ENCODE assay signal across 9 mouse cellular contexts in genomic region chr2:172248106-172248764, GRCm38 (mm10). TPM values are rescaled to one million over a fixed set of nuclear protein-coding genes. Genes with fewer than 3 reads are reported as not detected.
DNase-seq lines count a peak whose midpoint lies in the region; ATAC-seq and TF ChIP-seq lines count a peak whose summit lies in the region.
"Had no signal": no experiment of that assay in that cellular context is flagged by ENCODE, and none has a peak within 500 bp of the region (broad histone marks: within the 10 kb centered on the region; RNA-seq: fewer than 3 reads in every experiment).

Gene Mc3r (plus strand): TSS chr2:172248492.

- H3K36me3 ChIP-seq in heart, postnatal 0 days (replicated peaks; ENCODE audit: control insufficient read depth, insufficient read depth, low read length), result no peaks in the 10 kb centered on the region
- no peaks in the 10 kb centered on the region for H3K36me3 ChIP-seq in stomach, postnatal 0 days (ENCODE audit: control insufficient read depth, insufficient read depth, low read length)

- H3K4me1 ChIP-seq in heart, postnatal 0 days (ENCODE audit: control insufficient read depth, insufficient read depth), result no peaks in the 10 kb centered on the region
- no peaks in the 10 kb centered on the region for H3K4me1 ChIP-seq in stomach, postnatal 0 days (replicated peaks; ENCODE audit: control insufficient read depth, insufficient read depth)

- no peak within 1 kb of the TSS for H3K9ac ChIP-seq in heart, postnatal 0 days (replicated peaks; ENCODE audit: low read depth, low read length)
- H3K9ac ChIP-seq in stomach, postnatal 0 days (ENCODE audit: low read length), result no peak within 1 kb of the TSS

- TF ChIP-seq EP300 in heart, postnatal 0 days (IDR thresholded peaks at IDR 0.05; ENCODE audit: low read depth), result no peak
- no peak for TF ChIP-seq EP300 in stomach, postnatal 0 days (optimal IDR thresholded peaks at IDR 0.05)

- no peak within 1 kb of the TSS for H3K27ac ChIP-seq in heart, postnatal 0 days (ENCODE audit: low read depth)
- no peak within 1 kb of the TSS for H3K27ac ChIP-seq in left cerebral cortex, adult 2 months
- no peak within 1 kb of the TSS for H3K27ac ChIP-seq in stomach, postnatal 0 days (replicated peaks)

- 11% methylated on average over 22 of the region's 22 CpGs for WGBS in heart, postnatal 0 days
- WGBS in stomach, postnatal 0 days, result 12% methylated on average over 22 of the region's 22 CpGs

- ATAC-seq in cerebellum, adult (ENCODE audit: insufficient number of reproducible peaks, low FRiP score, low TSS enrichment), result 0 out of 2 replicates have a peak, but pooled peaks have one; percentile 27
- ATAC-seq in heart, postnatal 0 days (ENCODE audit: insufficient read depth, low read depth), result no peak
- no peak for ATAC-seq in stomach, postnatal 0 days (ENCODE audit: low FRiP score, low TSS enrichment)

- H3K27me3 ChIP-seq in heart, postnatal 0 days (ENCODE audit: control insufficient read depth, insufficient read depth, low read length), result peaks cover 33% of the 10 kb centered on the region
- H3K27me3 ChIP-seq in stomach, postnatal 0 days (ENCODE audit: control insufficient read depth, insufficient read depth, low read length), result no peaks in the 10 kb centered on the region

- H3K4me2 ChIP-seq in heart, postnatal 0 days (ENCODE audit: low read depth, low read length), result no peak within 1 kb of the TSS
- H3K4me2 ChIP-seq in stomach, postnatal 0 days (replicated peaks; ENCODE audit: low read depth), result no peak within 1 kb of the TSS

- intact Hi-C loops in left cerebral cortex, adult 2 months (cut with DNase I), result loop anchor here (1.0 kb wide), 1 partner anchor 81 kb away; no protein-coding TSS in a partner anchor

- peak; percentile 23; the same call in 1 of the 2 replicates for TF ChIP-seq CTCF in heart, postnatal 0 days (IDR thresholded peaks at IDR 0.05; ENCODE audit: low read depth)
- TF ChIP-seq CTCF in left cerebral cortex, adult 2 months (IDR thresholded peaks at IDR 0.05), result peak; percentile 63
- TF ChIP-seq CTCF in stomach, postnatal 0 days (IDR thresholded peaks at IDR 0.05; ENCODE audit: low read depth), result peak; percentile 64

- DNase-seq in cerebellum, adult 9-11 months, result no peak
- DNase-seq in adrenal gland, adult 18-20 months (ENCODE audit: low spot score in 2 of 2), result peak; percentile 60 to 62
- peak; percentile 82 for DNase-seq in embryo, embryonic 10.5 days (ENCODE audit: low spot score)
- DNase-seq in heart, postnatal 0 days (ENCODE audit: low spot score), result no peak
- DNase-seq in left cerebral cortex, adult 2 months (ENCODE audit: extremely low spot score in 1 of 2, low spot score in 2 of 2), result peak; percentile 59 to 66
- peak; percentile 77 for DNase-seq in mesoderm, embryonic 11.5 days (ENCODE audit: low read depth, low spot score)
- DNase-seq in stomach, postnatal 0 days (ENCODE audit: low spot score), result peak; percentile 53

- no peak within 1 kb of the TSS for H3K4me3 ChIP-seq in heart, postnatal 0 days (ENCODE audit: low read depth, low read length)
- H3K4me3 ChIP-seq in left cerebral cortex, adult 2 months, result no peak within 1 kb of the TSS
- H3K4me3 ChIP-seq in stomach, postnatal 0 days (ENCODE audit: low read depth, low read length), result no peak within 1 kb of the TSS

- H3K9me3 ChIP-seq in heart, postnatal 0 days (replicated peaks; ENCODE audit: control insufficient read depth, low read length), result no peaks in the 10 kb centered on the region
- H3K9me3 ChIP-seq in stomach, postnatal 0 days (ENCODE audit: control insufficient read depth, low read length), result no peaks in the 10 kb centered on the region

RNA-seq across cellular contexts. Expression of gene Mc3r, which starts in this region (rescaled TPM):
- not detected for total RNA-seq in adrenal gland, adult 18-20 months (2021)
- not detected in 2 replicates for total RNA-seq in heart, postnatal 0 days (2014; rRNA removed; ENCODE audit: low replicate concordance)
- not detected in 2 replicates for polyA plus RNA-seq in heart, postnatal 0 days (2015; fragmentation: Nextera tagmentation; extraction: Ambion mirVana)
- total RNA-seq in left cerebral cortex, adult 2 months (2021), result under 1 TPM; 0.29 to 0.37 TPM
- polyA plus RNA-seq in stomach, postnatal 0 days (2015; fragmentation: Nextera tagmentation; extraction: Ambion mirVana), result not detected in 2 replicates
- polyA plus RNA-seq: large intestine, adult 2 months had no signal

Comparison
In these comparisons a context has a peak if more than half of its experiments do, and no peak if none do; other contexts are left out.
1. Peak in DNase-seq in adrenal gland, adult 18-20 months; RNA of the gene not detected or under 1 TPM.
2. Peak in DNase-seq in left cerebral cortex, adult 2 months; RNA of the gene not detected or under 1 TPM.
3. Peak in DNase-seq in stomach, postnatal 0 days; RNA of the gene not detected or under 1 TPM.
4. DNase-seq: peak in embryo, embryonic 10.5 days (single experiment) and mesoderm, embryonic 11.5 days (single experiment); none in cerebellum, adult 9-11 months (single experiment) and heart, postnatal 0 days (single experiment).
5. Peak in every context shown above with its lines, with median percentiles within 50 percentile points of each other: CTCF ChIP-seq.